Mouse (Mus musculus) adrenal gland, adult 2 months (tissue): ENCODE data around the gene Plcl2. TPM values are rescaled to one million over a fixed set of nuclear protein-coding genes. Genes with fewer than 3 reads are reported as not detected.

Experiments used
- DNase-seq: peaks from one replicate; pipeline ENCODE4 v3.0.0; 2021
- polyA plus RNA-seq: library from polyadenylated mRNA; depleted of rRNA; stranded (reverse); fragments of >200 nt; gene quantifications from 2 replicates; pipeline ENCODE4 v1.2.3, GENCODE M21; 2012
- total RNA-seq, 2 experiments: library from RNA; stranded (reverse); gene quantifications; 2 replicates each; pipeline ENCODE4 v1.2.3; 2021

Gene Plcl2
- total and polyA plus RNA-seq, 3 experiments: 11.6 to 55.0 (median 46.8) TPM

- no peak for DNase-seq
These were observed 10.0 kb upstream of the Plcl2 start for GRCm38 (mm10) chr17:50499091-50499790.

DNA sequence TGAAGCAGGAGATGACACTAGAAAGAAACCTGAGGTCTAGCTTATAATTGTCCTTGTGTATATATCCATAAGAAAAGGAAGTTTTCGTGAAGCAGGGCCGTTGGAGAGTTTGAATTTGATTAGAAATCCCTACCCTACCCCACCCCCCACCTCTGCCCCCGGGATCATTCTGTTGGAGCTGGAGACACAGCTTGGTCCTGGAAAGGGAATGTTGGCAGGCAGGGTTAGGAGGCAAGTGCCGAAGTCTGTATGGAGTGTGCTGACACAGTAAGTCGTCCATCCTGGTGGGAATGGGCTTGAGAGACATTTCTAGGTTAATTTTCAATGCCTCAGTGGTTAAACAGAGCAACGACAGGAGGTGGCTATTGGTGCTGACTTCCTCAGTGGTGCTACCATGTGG, 8.4 kb upstream of the Plcl2 start:
- no peak for DNase-seq

DNA sequence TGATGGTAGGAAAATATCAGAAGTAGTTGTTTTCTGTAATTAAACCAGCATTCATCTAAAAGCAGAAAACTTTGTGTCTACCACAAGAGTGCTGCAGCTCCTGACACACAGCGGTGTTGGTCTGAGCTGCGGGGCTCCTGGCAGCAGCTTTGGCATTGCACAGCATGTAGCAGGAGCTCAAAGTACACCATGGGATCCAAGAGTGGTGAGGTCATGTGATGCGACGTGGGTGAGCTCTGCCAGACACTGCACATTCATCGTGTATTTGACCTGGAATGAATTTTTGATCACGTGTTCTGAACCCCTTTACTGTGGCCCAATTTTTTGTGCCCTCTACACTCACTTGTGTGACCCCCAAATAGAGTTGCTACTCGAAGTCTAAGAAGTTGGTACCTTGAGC, 6.1 kb upstream of the Plcl2 start:
- DNase-seq: no peak

DNA sequence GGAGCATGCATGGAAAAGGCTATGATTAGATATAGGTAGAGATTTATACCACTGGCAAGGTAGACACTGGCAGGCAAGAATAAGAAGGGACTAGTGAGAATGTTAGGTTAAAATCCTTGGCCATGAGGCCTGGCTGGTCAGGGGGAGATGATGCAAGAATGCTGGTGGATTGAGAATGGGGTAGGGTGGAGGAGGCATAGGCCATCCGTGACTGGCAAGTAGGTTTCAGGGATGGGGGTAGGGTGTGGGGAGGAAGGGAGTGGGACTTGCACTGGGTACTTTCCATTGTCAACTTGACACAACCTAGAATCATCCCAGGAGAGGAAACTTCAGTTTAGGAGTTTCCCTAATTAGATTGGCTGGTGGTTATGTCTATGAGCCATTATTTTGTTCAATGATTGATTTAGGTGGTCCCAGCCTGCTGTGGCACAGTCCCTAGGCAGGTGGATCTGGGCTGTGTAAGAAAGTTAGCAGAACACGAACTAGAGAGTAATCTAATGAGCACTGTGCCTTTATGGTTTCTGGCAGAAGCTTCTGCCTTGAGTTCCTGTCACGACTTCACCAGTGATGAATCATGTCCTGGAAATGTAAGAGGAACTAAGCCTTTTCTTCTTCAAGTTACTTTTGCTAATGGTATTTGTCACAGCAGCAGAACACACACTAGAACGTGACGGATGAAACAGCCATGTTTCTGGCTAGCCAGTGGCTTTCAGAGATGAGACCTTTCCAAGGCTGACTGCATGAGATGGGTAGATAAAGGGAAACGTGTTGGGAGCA, 4.9 kb upstream of the Plcl2 start:
- DNase-seq: no peak

- DNase-seq: no peak
These were observed 3.1 kb upstream of the Plcl2 start for GRCm38 (mm10) chr17:50505910-50506634.

DNA sequence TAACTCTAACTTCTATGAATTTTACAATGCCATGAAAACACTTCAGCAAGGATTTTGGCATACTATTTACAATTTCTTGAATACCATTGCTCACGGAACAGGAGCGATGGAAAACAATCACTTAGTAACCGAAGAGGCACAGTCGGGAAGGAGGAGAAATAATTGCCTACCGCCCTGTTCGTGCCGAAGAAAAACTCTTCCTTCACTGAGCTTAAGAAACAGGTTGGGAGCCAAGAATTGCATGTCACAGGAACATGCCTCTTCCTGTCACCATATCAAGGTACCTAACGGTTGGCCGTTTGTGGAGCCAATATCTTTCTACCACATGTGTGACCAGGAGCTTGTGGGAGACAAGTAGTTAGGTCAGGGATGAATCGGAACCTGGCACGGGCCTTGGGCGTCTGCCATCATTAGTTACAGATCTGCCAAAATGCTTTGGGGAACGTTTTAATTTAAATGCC, 2.3 kb upstream of the Plcl2 start:
- DNase-seq: peak; percentile 67

- peak; percentile 70 for DNase-seq
These were observed 988 bp upstream of the Plcl2 start for GRCm38 (mm10) chr17:50508055-50508774.

DNA sequence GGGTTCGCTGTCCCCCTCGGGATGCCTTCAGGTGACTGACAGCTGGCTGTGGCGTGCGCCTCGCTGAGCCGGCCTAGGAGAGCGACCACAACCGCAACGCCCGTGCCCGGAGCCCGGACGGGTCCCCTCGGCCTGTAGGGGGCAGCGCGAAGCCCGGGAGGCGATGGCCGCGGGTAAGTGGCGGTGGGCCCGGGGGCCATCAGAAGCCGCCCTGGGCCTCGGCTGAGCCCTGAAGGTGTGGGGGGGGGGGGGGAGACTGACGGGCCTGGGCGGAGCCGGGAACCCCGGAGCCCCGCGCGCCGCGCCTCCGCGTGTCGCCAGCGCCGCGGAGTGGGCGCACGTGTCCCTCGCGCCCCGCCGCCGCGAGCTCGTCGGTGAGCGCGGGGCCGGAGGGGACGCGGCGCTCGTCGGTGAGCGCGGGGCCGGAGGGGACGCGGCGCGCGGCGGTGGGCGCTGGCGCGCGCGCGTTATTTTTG, 390 bp upstream of the Plcl2 start:
- DNase-seq: peak; percentile 89

- no peak for DNase-seq
These were observed 1.1 kb downstream of the Plcl2 start for GRCm38 (mm10) chr17:50510279-50510678.

GRCm38 (mm10) chr17:50510741-50511140, 1.5 kb downstream of the Plcl2 start:
- peak; percentile 60 for DNase-seq

GRCm38 (mm10) chr17:50512222-50512621, 3.0 kb downstream of the Plcl2 start:
- DNase-seq: peak; percentile 76

DNA sequence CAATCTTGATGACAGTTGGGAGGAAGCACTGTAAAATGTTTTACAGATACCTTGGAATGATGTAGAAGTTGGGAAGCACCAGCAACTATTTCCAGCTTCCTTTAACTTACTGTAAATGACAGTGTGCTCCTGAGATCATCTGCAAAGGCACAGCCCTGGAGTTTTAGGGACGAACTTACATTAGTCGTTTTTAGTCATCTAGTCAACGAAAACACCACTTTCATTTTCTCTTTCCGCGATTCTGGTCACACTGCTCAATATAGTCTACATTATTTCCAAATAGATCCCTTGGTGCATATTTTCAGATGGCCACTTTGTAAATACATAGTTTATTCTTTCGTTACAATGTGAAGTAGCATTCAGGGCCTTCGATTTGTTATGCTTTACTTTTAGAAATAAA, 3.6 kb downstream of the Plcl2 start:
- DNase-seq: no peak

DNA sequence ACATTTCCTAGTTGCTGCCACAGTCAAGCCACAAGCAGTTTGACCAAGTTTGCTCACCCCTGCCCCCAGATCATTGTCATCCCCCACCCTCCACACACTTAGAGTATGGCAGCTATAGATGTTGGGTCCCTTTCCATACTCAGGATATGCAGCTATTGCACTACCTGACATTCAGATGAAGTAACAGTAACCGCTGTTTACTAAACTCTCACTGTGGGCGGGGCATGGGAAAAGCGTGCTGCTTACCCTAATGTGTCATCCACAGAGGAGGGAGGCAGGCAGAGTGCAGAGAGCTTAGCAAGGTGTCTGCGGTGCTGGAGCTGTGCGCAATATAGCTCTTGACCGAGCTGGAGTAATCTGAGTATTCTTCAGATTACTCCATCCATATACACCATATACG, 4.2 kb downstream of the Plcl2 start:
- DNase-seq: peak; percentile 58

DNA sequence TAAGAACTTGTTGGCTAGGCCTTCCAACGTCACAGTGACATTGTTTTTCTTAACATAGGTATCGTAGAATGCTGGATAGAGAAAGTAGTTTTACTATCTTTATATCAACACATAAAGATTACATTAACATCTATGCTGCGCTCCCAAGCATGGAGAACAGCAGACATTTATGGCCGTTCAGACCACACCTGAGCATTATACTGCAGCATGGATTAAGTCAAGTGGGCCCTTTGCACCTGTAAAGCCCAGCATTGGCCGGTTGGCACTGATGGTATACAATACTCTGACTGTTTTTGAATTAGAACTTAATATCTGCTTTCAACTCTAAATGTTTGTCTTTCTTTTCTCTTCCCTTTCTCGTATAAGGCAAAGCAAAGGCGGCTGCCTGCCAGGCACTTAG, 4.8 kb downstream of the Plcl2 start:
- DNase-seq: no peak

GRCm38 (mm10) chr17:50515926-50516325, 6.7 kb downstream of the Plcl2 start:
- DNase-seq: no peak

DNA sequence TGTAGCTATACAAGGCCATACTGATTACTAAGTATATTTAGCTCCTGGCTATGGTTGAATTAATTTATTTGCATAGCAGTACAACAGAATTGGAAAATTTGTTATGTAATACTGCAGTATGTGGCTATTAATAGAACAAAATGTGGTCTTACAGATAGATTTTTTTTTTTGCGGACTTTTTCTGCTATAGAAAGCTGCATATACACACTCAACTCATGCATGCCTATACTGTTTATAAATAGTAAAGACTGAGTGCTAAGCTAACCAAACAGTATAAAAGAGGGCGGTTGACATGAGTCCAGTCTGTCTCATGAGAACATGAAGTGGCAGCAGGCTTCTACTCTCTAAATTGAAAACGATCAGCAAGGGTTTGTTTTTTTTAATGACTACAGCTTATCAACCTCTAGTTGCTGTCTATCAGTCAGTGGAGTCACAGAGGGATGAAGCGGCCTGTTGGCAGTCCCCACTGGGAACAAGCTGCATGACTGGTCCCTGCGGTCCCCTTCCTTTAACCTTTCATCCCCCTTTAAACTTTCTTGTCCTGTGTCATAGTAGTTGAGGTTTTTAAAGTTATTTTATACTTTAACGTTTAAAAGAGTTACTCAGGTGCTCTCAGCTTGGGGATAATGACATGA, 8.7 kb downstream of the Plcl2 start:
- no peak for DNase-seq

DNA sequence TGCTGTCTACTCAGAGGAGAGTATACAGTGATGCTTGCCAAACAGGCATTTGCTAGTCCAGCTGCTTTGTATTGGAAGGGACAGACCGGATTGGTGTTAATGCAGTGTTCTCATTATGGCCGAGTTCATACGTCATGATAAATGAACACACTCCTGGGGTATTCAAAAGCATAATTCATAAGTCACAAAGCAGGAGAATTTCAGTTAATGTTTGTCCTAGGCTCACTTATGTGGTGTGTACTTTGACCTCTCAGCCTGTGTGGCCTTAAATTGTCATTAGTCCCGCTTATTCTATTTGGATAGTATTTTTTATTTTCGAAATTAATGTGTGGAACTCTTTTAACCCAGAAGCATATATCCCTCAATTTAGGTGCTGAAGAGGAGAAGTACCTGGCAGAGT, 10.4 kb downstream of the Plcl2 start:
- DNase-seq: no peak

GRCm38 (mm10) chr17:50522473-50523083, 13.4 kb downstream of the Plcl2 start:
- no peak for DNase-seq

DNA sequence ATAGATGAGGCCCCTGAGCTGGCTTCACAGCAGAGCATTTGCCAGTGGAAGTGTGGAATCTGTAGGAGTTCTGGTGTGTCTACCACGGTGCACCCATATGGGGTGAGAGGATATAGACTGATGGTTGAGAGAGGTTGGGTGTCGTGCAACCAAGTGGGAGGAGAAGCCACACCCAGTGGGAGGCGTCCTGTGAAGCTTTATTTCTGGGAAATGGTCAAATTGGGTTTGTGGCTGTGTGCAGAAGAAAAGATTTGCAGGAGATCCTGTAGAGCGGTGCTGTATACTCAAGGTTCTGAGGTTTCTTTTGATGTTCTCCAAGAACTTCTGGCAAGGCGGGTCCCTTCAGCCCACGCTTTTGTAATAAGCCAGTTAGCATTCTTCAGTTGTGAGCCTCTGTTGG, 15.8 kb downstream of the Plcl2 start:
- no peak for DNase-seq

GRCm38 (mm10) chr17:50525821-50526220, 16.6 kb downstream of the Plcl2 start:
- DNase-seq: no peak

DNA sequence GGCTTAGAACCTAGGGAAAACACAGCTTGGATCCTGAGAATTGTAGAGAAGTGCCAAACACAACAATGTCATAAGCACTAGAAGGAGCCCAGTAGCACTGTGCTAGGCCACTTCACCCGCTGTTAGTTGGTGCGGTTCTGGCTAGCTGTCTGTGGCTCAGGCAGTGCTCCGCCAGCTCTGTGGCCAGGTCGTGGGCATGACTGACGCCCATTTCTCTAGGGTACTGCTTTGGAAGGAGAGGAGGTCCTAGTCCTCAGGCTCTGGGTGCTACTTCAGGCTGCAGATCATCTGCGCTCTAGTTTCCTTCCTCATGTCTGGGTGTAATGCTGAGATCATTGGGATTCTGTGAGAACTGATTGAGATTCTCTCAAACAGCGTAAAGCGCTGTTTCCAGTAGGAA, 20.9 kb downstream of the Plcl2 start:
- no peak for DNase-seq
